Mouse (Mus musculus) embryonic facial prominence, embryonic 10.5 days (tissue): Measurements from ENCODE around the gene 1700023F06Rik. TPM values are rescaled to one million over a fixed set of nuclear protein-coding genes. Genes with fewer than 3 reads are reported as not detected.

Source experiments
- DNase-seq: peaks from one replicate; pipeline ENCODE4 v3.0.0-alpha.2; 2017; ENCODE audit warnings: low spot score
- H3K27ac ChIP-seq: fragments of 300-500 bp; sonication (generic); replicated peaks from 2 replicates; pipeline ENCODE4 v1.5.1; 2016; ENCODE audit warnings: mild to moderate bottlenecking
- H3K27me3 ChIP-seq: fragments of 300-500 bp; sonication (generic); replicated peaks from 2 replicates; pipeline ENCODE4 v1.6.1; 2016; ENCODE audit warnings: low read depth, mild to moderate bottlenecking; ENCODE audit not compliant: poor library complexity, severe bottlenecking
- H3K36me3 ChIP-seq: fragments of 300-500 bp; sonication (generic); replicated peaks from 2 replicates; pipeline ENCODE4 v1.6.1; 2016; ENCODE audit warnings: mild to moderate bottlenecking, moderate library complexity
- H3K4me1 ChIP-seq: fragments of 300-500 bp; sonication (generic); 2 replicates; pipeline ENCODE4 v1.6.1; 2016
- H3K4me3 ChIP-seq: fragments of 300-500 bp; sonication (generic); 2 replicates; pipeline ENCODE4 v1.5.1; 2016; ENCODE audit warnings: mild to moderate bottlenecking, moderate library complexity
- H3K9me3 ChIP-seq: fragments of 300-500 bp; sonication (generic); 2 replicates; pipeline ENCODE4 v1.6.1; 2016; ENCODE audit warnings: mild to moderate bottlenecking
- WGBS: fragments of 180-500 bp; shearing (Covaris S2); methylation state at CpG from one replicate; pipeline ENCODE4 v1.1.7; 2016; 5-methylcytosine and 5-hydroxymethylcytosine counted together
- polyA plus RNA-seq: library from polyadenylated mRNA; unstranded; fragments of >200 nt; fragmentation: Nextera tagmentation; extraction: Ambion mirVana; gene quantifications from 2 replicates; pipeline ENCODE4 v1.2.1, GENCODE M21; 2016

Gene 1700023F06Rik
- polyA plus RNA-seq, 1 experiment from 2014 or later, result 0.47 TPM

- WGBS, result 60% methylated on average over 3 of the region's 3 CpGs
- no peaks in the 10 kb centered on the region for H3K9me3 ChIP-seq
Measured at GRCm38 (mm10) chr11:103170111-103170493, 38.3 kb downstream of the 1700023F06Rik start.

DNA sequence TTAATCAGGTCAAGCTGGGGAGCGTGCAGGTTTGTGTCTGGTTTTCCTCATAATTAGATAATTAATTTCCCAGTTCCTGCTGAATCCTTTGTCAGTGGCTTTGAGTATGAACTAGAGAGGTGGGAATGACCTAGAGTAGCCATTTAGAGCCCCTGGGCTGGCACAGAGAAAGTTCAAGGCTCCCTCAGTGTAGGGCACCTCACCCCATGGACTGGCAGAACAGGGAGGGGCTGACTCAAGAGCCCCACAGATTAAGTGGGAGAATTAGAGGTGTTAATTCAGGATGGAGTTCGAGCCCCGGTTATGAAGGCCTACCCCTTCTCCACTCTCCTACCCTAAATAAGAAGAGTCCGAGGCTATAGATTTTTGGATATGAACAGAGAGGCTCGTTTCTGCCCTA lies 38.7 kb downstream of the 1700023F06Rik start:
- WGBS, result 79% methylated on average over 5 of the region's 5 CpGs
- Histone ChIP-seq H3K9me3 (no peaks in the 10 kb centered on the region), H3K4me1 (peaks cover 15% of the 10 kb centered on the region), H3K36me3 (no peaks in the 10 kb centered on the region), H3K27me3 (peaks cover 71% of the 10 kb centered on the region), H3K27ac (no peak overlapping the region), H3K4me3 (no peak overlapping the region)
- no peak for DNase-seq

More at GRCm38 (mm10) chr11:103170111-103170493, 38.3 kb downstream of the 1700023F06Rik start:
- peaks cover 75% of the 10 kb centered on the region for H3K27me3 ChIP-seq
- H3K27ac ChIP-seq, result no peak overlapping the region
- DNase-seq, result no peak
- no peaks in the 10 kb centered on the region for H3K36me3 ChIP-seq
- H3K4me3 ChIP-seq, result peak overlapping the region; percentile 73
- peaks cover 19% of the 10 kb centered on the region for H3K4me1 ChIP-seq

GRCm38 (mm10) chr11:103168690-103169390 lies 39.5 kb downstream of the 1700023F06Rik start:
- peaks cover 63% of the 10 kb centered on the region for H3K27me3 ChIP-seq
- H3K9me3 ChIP-seq, result no peaks in the 10 kb centered on the region
- H3K4me1 ChIP-seq, result peaks cover 14% of the 10 kb centered on the region
- H3K36me3 ChIP-seq, result no peaks in the 10 kb centered on the region
- H3K27ac ChIP-seq, result no peak overlapping the region
- no peak overlapping the region for H3K4me3 ChIP-seq
- WGBS, result 30% methylated on average over 9 of the region's 9 CpGs
- DNase-seq, result peak; percentile 66

DNA sequence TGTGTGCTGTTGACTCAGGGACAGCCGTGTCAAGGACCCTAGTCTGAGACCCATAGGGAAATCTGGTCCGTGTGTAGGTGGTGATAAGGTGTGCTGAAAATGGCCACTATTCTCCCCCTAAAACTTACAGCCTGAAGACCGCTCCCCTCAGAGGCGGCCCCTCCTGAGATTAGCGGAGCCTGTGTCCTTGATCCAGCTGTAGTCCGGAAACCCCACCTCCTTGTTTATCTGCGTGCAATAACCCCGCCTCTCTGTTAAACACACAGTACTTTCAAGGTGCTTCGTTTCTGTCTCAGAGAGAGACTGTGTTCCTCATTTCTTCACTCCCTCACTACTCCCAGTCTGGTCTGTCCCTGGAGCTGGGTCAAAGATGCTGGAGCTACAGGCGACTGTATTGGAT lies 44.0 kb downstream of the 1700023F06Rik start:
- no peak overlapping the region for H3K4me3 ChIP-seq
- H3K4me1 ChIP-seq, result no peaks in the 10 kb centered on the region
- no peaks in the 10 kb centered on the region for H3K36me3 ChIP-seq
- peaks cover 18% of the 10 kb centered on the region for H3K27me3 ChIP-seq
- no peak overlapping the region for H3K27ac ChIP-seq
- H3K9me3 ChIP-seq, result no peaks in the 10 kb centered on the region
- DNase-seq, result no peak
- WGBS, result 27% methylated on average over 10 of the region's 10 CpGs

DNA sequence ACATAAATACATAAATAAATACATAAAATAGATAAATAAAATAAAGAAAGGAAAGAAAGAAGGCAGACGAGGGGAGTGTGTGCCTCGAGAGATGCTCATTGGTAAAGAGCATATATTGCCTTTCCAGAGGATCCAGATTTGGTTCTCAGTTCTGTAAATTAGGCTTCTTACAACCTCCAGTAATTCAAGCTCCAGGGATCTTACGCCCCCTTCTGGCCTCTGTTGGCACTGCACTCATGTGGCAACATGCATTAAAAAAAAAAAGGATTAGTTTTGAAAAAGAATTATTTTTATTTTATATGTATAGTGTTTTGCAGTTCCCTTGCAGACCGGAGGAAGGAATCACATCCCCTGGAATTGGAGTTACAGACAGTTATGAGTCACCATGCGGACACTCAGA lies 46.2 kb downstream of the 1700023F06Rik start:
- Histone ChIP-seq H3K9me3 (no peaks in the 10 kb centered on the region), H3K4me3 (no peak overlapping the region), H3K4me1 (peaks cover 11% of the 10 kb centered on the region), H3K27me3 (no peaks in the 10 kb centered on the region), H3K27ac (no peak overlapping the region), H3K36me3 (no peaks in the 10 kb centered on the region)
- 89% methylated on average over 5 of the region's 5 CpGs for WGBS
- no peak for DNase-seq

DNA sequence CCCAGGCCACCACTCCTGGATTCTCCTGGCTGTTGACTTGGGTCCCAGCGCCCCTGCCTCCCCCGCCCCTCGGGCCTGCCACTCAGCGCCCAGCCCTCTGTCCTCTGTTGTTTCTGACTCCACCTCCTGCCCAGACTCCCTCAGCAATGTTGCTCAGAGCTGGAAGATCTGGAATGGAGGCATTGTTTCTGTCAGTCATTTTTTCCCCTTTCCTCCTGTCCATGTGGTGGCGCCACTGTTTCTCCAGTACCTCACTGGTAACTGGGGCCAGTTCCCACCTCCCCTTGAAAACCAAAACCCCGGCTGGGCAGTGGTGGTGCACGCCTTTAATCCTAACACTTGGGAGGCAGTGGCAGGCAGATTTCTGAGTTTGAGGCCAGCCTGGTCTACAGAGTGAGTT lies 46.9 kb downstream of the 1700023F06Rik start:
- no peak for DNase-seq
- no peaks in the 10 kb centered on the region for H3K9me3 ChIP-seq
- H3K36me3 ChIP-seq, result no peaks in the 10 kb centered on the region
- no peak overlapping the region for H3K27ac ChIP-seq
- WGBS, result 75% methylated on average over 7 of the region's 7 CpGs
- no peaks in the 10 kb centered on the region for H3K27me3 ChIP-seq
- peaks cover 11% of the 10 kb centered on the region for H3K4me1 ChIP-seq
- no peak overlapping the region for H3K4me3 ChIP-seq

GRCm38 (mm10) chr11:103160738-103161137 lies 47.6 kb downstream of the 1700023F06Rik start:
- Histone ChIP-seq H3K9me3 (no peaks in the 10 kb centered on the region), H3K36me3 (no peaks in the 10 kb centered on the region), H3K27me3 (no peaks in the 10 kb centered on the region), H3K27ac (no peak overlapping the region), H3K4me1 (peaks cover 11% of the 10 kb centered on the region), H3K4me3 (no peak overlapping the region)
- 87% methylated on average over 11 of the region's 11 CpGs for WGBS
- no peak for DNase-seq

- Histone ChIP-seq H3K4me3 (peak overlapping the region; percentile 47), H3K9me3 (no peaks in the 10 kb centered on the region), H3K4me1 (peaks cover 11% of the 10 kb centered on the region), H3K27me3 (no peaks in the 10 kb centered on the region), H3K27ac (peak overlapping the region; percentile 22), H3K36me3 (no peaks in the 10 kb centered on the region)
- whole genome bisulfite sequencing, result 1% methylated on average over 25 of the region's 25 CpGs
- peak; percentile 97 for DNase-seq
Measured at GRCm38 (mm10) chr11:103158621-103159478, 49.5 kb downstream of the 1700023F06Rik start.

DNA sequence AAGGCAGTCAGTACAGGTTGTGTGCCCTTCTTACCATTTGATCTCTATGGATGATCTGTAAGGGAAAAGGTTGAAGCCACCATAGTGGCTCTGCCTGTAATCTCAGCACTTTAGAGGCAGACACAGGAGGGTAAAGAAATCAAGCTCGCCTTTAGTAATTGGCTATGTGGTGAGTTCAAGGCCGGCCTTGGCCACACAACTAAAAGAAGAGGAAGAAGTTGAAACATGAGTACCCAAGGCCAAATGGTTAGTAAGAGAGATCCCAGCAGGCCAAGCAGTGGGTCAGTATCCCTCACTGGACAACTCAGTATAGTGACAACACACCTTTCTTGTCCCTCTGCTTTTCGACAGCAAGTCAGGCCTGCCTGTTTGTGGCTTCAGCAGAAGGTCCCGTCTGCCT lies 58.6 kb downstream of the 1700023F06Rik start:
- Histone ChIP-seq H3K4me3 (no peak overlapping the region), H3K27me3 (no peaks in the 10 kb centered on the region), H3K36me3 (no peaks in the 10 kb centered on the region), H3K9me3 (no peaks in the 10 kb centered on the region), H3K27ac (no peak overlapping the region), H3K4me1 (peaks cover 7% of the 10 kb centered on the region)
- no peak for DNase-seq
- 93% methylated on average over 4 of the region's 4 CpGs for WGBS

Other genes starting within 250 kb of the 1700023F06Rik start
- gene Nmt1, start 180.4 kb downstream of the 1700023F06Rik start, polyA plus RNA-seq, result 63.2 and 66.0 TPM in 2 replicates
- 304 and 308 TPM in 2 replicates for gene Dcakd, start 180.2 kb downstream of the 1700023F06Rik start, polyA plus RNA-seq
- 1.7 and 2.6 TPM in 2 replicates for gene Plcd3, start 106.9 kb downstream of the 1700023F06Rik start, polyA plus RNA-seq
- gene Acbd4, start 106.9 kb downstream of the 1700023F06Rik start, polyA plus RNA-seq, result 6.3 and 10.1 TPM in 2 replicates
- gene Hexim1, start 92.3 kb downstream of the 1700023F06Rik start, polyA plus RNA-seq, result 2.8 and 2.9 TPM in 2 replicates
- 8.4 and 10.9 TPM in 2 replicates for gene Hexim2, start 76.1 kb downstream of the 1700023F06Rik start, polyA plus RNA-seq
- 0.49 and 0.67 TPM in 2 replicates for gene Fmnl1, start 37.5 kb downstream of the 1700023F06Rik start, polyA plus RNA-seq
- not detected in 2 replicates for gene Spata32, start 9.9 kb upstream of the 1700023F06Rik start, polyA plus RNA-seq
- 3.1 and 3.2 TPM in 2 replicates for gene Map3k14, start 58.9 kb upstream of the 1700023F06Rik start, polyA plus RNA-seq
- gene Arhgap27, start 155.1 kb upstream of the 1700023F06Rik start, polyA plus RNA-seq, result 5.3 and 5.8 TPM in 2 replicates
- gene Plekhm1, start 204.1 kb upstream of the 1700023F06Rik start, polyA plus RNA-seq, result 8.1 and 8.9 TPM in 2 replicates